Mouse (Mus musculus) heart, embryonic 14.5 days (tissue): ENCODE results near the gene Fchsd2. TPM values are rescaled to one million over a fixed set of nuclear protein-coding genes. Genes with fewer than 3 reads are reported as not detected.

ENCODE experiments used
- ATAC-seq: fragments of 200-750 bp; cut with Nextera tagmentation; 2 replicates; pipeline ENCODE4 v1.8.0; 2017; ENCODE audit warnings: low read depth, moderate TSS enrichment; ENCODE audit not compliant: insufficient number of reproducible peaks, insufficient read depth, low FRiP score
- H3K27ac ChIP-seq, 2 experiments: fragments of 200-500 bp in 1 of 2; fragments of 300-500 bp in 1 of 2; sonication (generic) in 1 of 2; replicated peaks in 1 of 2; 2 replicates each; pipeline ENCODE4 v1.5.1; 2012 to 2014; ENCODE audit warnings: low read depth in 2 of 2, low read length in 2 of 2, control low read depth in 1 of 2, mild to moderate bottlenecking in 1 of 2, mixed read lengths in 1 of 2; ENCODE audit not compliant: control insufficient read depth in 1 of 2, insufficient read depth in 1 of 2
- H3K27me3 ChIP-seq: fragments of 300-500 bp; sonication (generic); 2 replicates; pipeline ENCODE4 v1.6.1; 2014; ENCODE audit warnings: mild to moderate bottlenecking, low read length, control low read depth; ENCODE audit not compliant: control insufficient read depth, insufficient read depth
- H3K36me3 ChIP-seq: fragments of 300-500 bp; sonication (generic); 2 replicates; pipeline ENCODE4 v1.6.1; 2014; ENCODE audit warnings: mild to moderate bottlenecking, control low read depth, low read length, mixed read lengths; ENCODE audit not compliant: control insufficient read depth, insufficient read depth
- H3K4me1 ChIP-seq, 2 experiments: fragments of 200-500 bp in 1 of 2; fragments of 300-500 bp in 1 of 2; sonication (generic) in 1 of 2; 2 replicates each; pipeline ENCODE4 v1.6.1; 2012 to 2014; ENCODE audit warnings: low read length in 2 of 2, control low read depth in 1 of 2, mixed read lengths in 1 of 2; ENCODE audit not compliant: control insufficient read depth in 2 of 2, insufficient read depth in 2 of 2
- H3K4me2 ChIP-seq: fragments of 300-500 bp; sonication (generic); 2 replicates; pipeline ENCODE4 v1.6.1; 2014; ENCODE audit warnings: mild to moderate bottlenecking, low read length
- H3K4me3 ChIP-seq, 2 experiments: fragments of 200-500 bp in 1 of 2; fragments of 300-500 bp in 1 of 2; sonication (generic) in 1 of 2; 2 replicates each; pipeline ENCODE4 v1.5.1; 2012 to 2014; ENCODE audit warnings: low read length in 2 of 2, mild to moderate bottlenecking in 2 of 2, control low read depth in 1 of 2, low read depth in 1 of 2, moderate library complexity in 1 of 2; ENCODE audit not compliant: control insufficient read depth in 1 of 2, insufficient read depth in 1 of 2
- H3K9ac ChIP-seq: fragments of 300-500 bp; sonication (generic); 2 replicates; pipeline ENCODE4 v1.6.1; 2014; ENCODE audit warnings: mild to moderate bottlenecking, low read length
- H3K9me3 ChIP-seq: fragments of 300-500 bp; sonication (generic); 2 replicates; pipeline ENCODE4 v1.6.1; 2016; ENCODE audit warnings: low read length, control low read depth; ENCODE audit not compliant: control insufficient read depth
- WGBS: fragments of 180-500 bp; shearing (Covaris S2); extraction: QIAGEN DNeasy Blood & Tissue Kit; methylation state at CpG from one replicate; pipeline ENCODE4 v1.1.7; 2014; 5-methylcytosine and 5-hydroxymethylcytosine counted together
- polyA plus RNA-seq: library from polyadenylated mRNA; unstranded; fragments of >200 nt; fragmentation: Nextera tagmentation; extraction: Ambion mirVana; gene quantifications from 2 replicates; pipeline ENCODE4 v1.2.1, GENCODE M21; 2014

Fchsd2 gene
- polyA plus RNA-seq = 18.0 and 18.6 TPM in 2 replicates

DNA sequence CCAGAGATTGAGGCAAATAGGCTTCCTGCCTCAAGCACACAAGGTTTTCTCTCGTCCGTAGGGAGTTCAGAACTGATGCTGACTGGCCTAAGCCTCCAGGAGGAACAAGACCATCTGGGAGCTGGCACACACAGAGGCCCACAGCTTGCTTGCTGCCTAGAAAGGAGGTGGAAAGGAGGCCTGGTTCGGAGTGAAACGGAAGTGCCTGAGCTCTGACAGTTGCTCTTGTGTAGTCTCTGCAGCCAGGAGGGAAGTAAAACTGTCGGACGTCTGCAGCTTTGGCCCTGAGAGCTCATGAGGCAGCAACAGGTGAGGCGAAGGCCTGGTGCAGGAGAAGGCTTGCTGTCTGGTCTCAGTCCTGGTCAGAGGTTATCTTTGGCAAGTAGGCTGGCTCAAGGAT is at the start of gene Fchsd2:
Gene Fchsd2 (plus strand): TSS at position 246 of the 400 bp plus-strand sequence.
- WGBS = 55% methylated on average over 7 of the region's 7 CpGs
- Histone ChIP-seq H3K27me3 (no peaks in the 10 kb centered on the region), H3K4me1 (peaks cover 30 to 51% of the 10 kb centered on the region in 2 experiments), H3K9me3 (no peaks in the 10 kb centered on the region), H3K4me3 (no peak within 1 kb of the TSS), H3K9ac (0 out of 2 replicates have a peak within 1 kb of the TSS, but pooled peaks have one; percentile 16), H3K4me2 (no peak within 1 kb of the TSS), H3K27ac (peak within 1 kb of the TSS in 1 of 2 experiments; percentile 3; a peak in 1 of 4 replicates), H3K36me3 (no peaks in the 10 kb centered on the region)
- no peak for ATAC-seq

DNA sequence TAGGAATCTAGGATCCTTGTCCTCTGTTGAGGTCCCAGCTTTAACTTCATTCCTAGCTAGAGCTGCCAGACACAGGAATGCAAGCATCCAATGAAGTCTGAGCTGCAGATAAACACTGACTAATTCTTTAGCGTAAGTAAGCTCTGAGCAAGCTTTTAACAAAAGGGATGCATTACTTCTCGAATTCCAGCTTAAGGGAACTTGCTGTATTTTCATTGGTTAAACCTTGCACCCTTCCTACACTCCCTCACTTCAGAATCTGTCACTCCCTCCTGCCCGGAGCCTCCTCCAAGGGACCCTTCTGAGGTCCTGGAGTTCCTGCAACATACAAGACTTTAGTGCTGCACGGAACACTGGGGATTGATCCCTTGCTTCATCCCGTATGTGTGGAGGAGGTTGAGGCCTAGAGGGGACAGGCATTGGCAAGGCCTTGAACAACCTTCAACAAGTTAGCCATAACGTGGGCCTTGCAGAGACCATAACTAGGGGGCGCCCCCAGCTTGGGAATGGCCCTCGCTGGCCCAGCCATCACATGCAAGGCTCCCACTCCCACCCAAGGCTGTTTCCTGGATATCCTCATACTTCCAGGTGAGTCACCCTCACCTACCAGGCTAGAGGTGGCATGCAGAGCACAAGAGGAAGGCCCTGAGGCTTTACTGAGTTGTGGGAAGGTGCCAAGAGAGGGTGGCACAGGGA is 48.7 kb upstream of the Fchsd2 start:
- no peak for ATAC-seq
- WGBS = 55% methylated on average over 8 of the region's 8 CpGs
- no peak overlapping the region for H3K9ac ChIP-seq

DNA sequence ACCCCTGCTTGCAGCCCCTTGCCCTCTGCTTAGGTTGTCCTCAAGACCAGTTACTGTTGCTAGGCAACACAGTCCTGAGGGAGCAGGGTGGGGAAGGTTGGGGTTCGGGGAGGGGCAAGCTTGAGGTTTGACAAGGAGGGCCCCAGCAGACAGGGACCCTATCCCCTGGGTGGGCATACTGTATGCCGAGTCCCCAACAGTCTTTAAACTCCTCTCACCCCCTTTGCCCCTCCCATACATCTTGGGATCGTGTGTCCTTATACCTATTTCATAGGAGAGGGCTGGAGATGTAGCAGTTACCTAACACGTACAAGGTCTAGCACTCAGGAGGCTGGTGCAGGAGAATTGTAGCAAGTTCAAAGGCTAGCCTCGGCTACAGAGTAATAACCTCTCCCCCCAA is 44.4 kb upstream of the Fchsd2 start:
- H3K9ac ChIP-seq = no peak overlapping the region
- H3K4me2 ChIP-seq = no peak overlapping the region
- H3K4me1 ChIP-seq = peaks cover 14 to 23% of the 10 kb centered on the region in 2 experiments
- no peak overlapping the region for H3K4me3 ChIP-seq
- ATAC-seq = no peak
- no peaks in the 10 kb centered on the region for H3K36me3 ChIP-seq
- WGBS = 76% methylated on average over 5 of the region's 5 CpGs
- H3K27ac ChIP-seq = no peak overlapping the region
- no peaks in the 10 kb centered on the region for H3K27me3 ChIP-seq
- H3K9me3 ChIP-seq = no peaks in the 10 kb centered on the region

More for the DNA sequence above, 48.7 kb upstream of the Fchsd2 start:
- no peak overlapping the region for H3K4me3 ChIP-seq
- H3K4me1 ChIP-seq = peaks cover 14 to 20% of the 10 kb centered on the region in 2 experiments
- no peak overlapping the region for H3K4me2 ChIP-seq
- H3K36me3 ChIP-seq = no peaks in the 10 kb centered on the region
- H3K9me3 ChIP-seq = no peaks in the 10 kb centered on the region
- no peaks in the 10 kb centered on the region for H3K27me3 ChIP-seq
- no peak overlapping the region for H3K27ac ChIP-seq

DNA sequence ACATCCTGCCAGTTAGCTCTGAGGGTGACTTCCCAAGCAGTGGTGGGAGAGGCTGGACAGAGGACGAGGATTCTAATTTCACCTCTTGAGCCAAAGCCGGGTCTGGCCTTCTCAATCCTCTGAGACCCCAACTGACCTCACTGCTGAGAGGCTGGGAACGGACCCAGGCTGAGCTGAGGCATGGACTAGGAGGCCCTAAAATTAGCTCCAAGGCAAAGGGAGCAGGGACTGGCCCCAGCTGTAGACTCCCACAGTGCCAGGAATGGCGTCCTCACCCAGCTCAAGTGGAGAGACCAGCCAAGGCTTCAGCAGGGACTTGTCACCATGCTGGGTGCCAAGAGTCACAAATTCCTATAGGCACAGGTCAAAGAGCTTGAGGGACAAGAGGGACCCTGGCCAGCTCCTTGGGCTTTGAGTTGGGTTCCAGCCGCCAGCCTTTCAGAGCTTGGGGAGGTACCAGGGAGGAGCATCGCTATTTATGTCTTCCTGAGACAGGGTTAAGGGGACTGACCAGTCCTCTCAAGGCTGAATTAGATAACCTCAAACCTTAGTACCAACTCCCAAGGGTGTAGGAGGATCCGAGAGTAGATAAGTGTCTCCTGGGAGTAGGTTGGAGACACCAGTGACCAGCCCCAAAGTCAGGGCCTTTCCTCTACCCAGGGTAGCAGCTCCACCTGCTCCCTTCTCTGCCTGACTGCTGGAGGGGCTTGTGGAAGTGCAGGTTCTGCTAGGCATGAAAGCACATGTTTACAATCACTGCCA is 43.2 kb upstream of the Fchsd2 start:
- no peak for ATAC-seq
- Histone ChIP-seq H3K4me3 (no peak overlapping the region), H3K27ac (no peak overlapping the region)

DNA sequence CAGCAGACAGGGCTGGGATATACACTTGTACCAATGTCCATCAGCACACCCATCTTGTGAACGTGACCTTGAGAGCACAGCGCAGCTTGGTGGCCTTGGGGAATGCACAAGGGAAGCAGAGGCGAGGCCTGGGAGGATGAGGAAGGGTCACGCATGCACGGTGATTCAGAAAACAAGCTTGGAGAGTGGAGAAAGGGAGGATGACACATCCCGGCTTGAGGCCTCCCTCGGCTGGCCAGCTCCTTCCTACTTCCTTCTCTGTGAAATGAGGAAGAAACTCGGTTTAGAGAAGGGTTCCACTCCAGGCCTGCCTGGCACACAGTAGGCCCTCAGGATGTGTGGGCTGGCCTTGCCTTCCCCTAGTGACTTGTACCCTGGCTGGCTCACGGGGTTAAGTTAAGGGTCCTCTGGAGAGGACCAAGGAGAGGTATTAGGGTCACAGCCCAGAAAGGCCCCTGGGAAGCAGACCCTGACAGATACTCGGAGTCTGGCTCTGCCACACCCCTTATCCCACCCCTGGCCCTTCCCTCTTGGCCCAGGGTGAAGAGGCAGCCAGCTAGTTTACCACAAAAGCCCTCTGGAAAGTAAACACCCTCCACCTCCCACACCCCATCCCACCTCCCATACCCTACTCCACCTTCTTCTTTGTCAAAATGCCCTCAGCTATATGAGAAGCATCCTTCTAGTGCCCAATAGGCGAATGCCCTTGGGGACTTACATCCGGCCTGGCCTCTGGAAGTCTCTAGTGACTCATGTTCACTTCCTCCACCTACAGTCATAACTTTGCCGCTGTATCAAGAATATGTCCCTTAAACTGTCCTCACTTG is 41.7 kb upstream of the Fchsd2 start:
- Histone ChIP-seq H3K36me3 (no peaks in the 10 kb centered on the region), H3K9me3 (no peaks in the 10 kb centered on the region), H3K4me3 (no peak overlapping the region), H3K27ac (peak overlapping the region; percentile 26 to 35; a peak in 3 of 4 replicates), H3K4me1 (peaks cover 9 to 14% of the 10 kb centered on the region in 2 experiments; a peak in 3 of 4 replicates), H3K27me3 (no peaks in the 10 kb centered on the region), H3K4me2 (no peak overlapping the region), H3K9ac (peak overlapping the region; percentile 0; the same call in 1 of the 2 replicates)
- 61% methylated on average over 13 of the region's 13 CpGs for WGBS
- ATAC-seq = no peak

More for the DNA sequence above, 43.2 kb upstream of the Fchsd2 start:
- H3K27me3 ChIP-seq = no peaks in the 10 kb centered on the region
- H3K9me3 ChIP-seq = no peaks in the 10 kb centered on the region
- no peak overlapping the region for H3K4me2 ChIP-seq
- peaks cover 12 to 17% of the 10 kb centered on the region in 2 experiments for H3K4me1 ChIP-seq
- H3K9ac ChIP-seq = no peak overlapping the region
- no peaks in the 10 kb centered on the region for H3K36me3 ChIP-seq
- 47% methylated on average over 7 of the region's 7 CpGs for WGBS

DNA sequence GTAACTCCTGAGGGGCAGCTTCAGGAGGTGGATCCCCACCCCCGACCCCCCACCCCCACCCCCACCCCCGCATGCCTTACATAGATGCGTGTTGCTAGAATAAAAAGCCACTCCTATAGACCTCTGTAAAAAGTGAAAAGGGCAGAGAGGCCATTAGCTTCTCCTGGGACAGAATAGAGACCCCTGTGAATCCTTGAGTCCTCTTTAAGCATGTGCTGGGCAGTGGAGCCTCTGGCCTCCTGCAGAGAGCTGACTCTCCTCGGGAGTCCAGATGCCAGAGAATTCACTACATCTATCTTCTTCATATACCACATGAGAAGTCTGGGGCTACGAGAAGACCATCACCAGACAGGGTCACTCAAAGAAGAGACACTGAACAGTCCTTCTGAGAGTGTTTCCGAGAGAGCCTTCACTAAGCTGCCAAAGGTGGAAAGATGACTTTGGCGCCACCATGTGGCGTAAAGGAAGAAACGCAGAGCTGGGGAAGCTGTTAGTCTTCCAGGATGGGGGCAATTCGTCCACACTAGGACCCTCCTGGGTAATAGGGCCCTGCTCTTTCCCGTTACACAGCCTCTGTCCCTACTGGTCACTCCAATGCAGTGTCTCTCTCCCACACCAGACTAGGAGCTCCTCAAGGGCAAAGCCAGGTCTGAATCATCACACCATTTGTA is 41.0 kb upstream of the Fchsd2 start:
- peak overlapping the region in 1 of 2 experiments; percentile 20; a peak in 1 of 4 replicates for H3K27ac ChIP-seq

More for the DNA sequence above, 41.0 kb upstream of the Fchsd2 start:
- Histone ChIP-seq H3K9ac (no peak overlapping the region), H3K27me3 (no peaks in the 10 kb centered on the region), H3K36me3 (no peaks in the 10 kb centered on the region), H3K4me1 (peaks cover 9 to 14% of the 10 kb centered on the region in 2 experiments; a peak in 3 of 4 replicates), H3K4me2 (no peak overlapping the region), H3K9me3 (no peaks in the 10 kb centered on the region), H3K4me3 (no peak overlapping the region)
- peak; percentile 13; the same call in 1 of the 2 replicates for ATAC-seq
- 15% methylated on average over 11 of the region's 11 CpGs for WGBS
